Mouse (Mus musculus): ENCODE results near the gene Cacna2d2. TPM values are rescaled to one million over a fixed set of nuclear protein-coding genes. Genes with fewer than 3 reads are reported as not detected.

The Cacna2d2 gene
- polyA plus RNA-seq, 1 experiment from 2014 or later = 1.3 TPM

- 82% methylated on average over 5 of the region's 5 CpGs for WGBS
- Histone ChIP-seq H3K36me3 (ENCODE audit: control insufficient read depth, insufficient read depth, low read length) (peaks cover 9% of the 10 kb centered on the region), H3K27me3 (ENCODE audit: control insufficient read depth, insufficient read depth, low read length) (peaks cover 26% of the 10 kb centered on the region), H3K4me2 (no peak overlapping the region), H3K9me3 (ENCODE audit: control insufficient read depth, low read length) (no peaks in the 10 kb centered on the region), H3K9ac (ENCODE audit: low read length) (no peak overlapping the region), H3K4me3 (ENCODE audit: low read depth, low read length) (no peak overlapping the region), H3K4me1 (ENCODE audit: control insufficient read depth, insufficient read depth, low read length) (peaks cover 25% of the 10 kb centered on the region), H3K27ac (ENCODE audit: low read depth, low read length) (no peak overlapping the region)
- ATAC-seq (ENCODE audit: low FRiP score) = no peak
- no peak for DNase-seq (ENCODE audit: low spot score, missing footprints)
Measured at GRCm38 (mm10) chr9:107547957-107548356, 148.5 kb downstream of the Cacna2d2 start.

GRCm38 (mm10) chr9:107548820-107549219 lies 149.4 kb downstream of the Cacna2d2 start:
- Histone ChIP-seq H3K36me3 (ENCODE audit: control insufficient read depth, insufficient read depth, low read length) (peaks cover 9% of the 10 kb centered on the region), H3K4me2 (no peak overlapping the region), H3K4me1 (ENCODE audit: control insufficient read depth, insufficient read depth, low read length) (peaks cover 31% of the 10 kb centered on the region), H3K4me3 (ENCODE audit: low read depth, low read length) (no peak overlapping the region), H3K27me3 (ENCODE audit: control insufficient read depth, insufficient read depth, low read length) (peaks cover 28% of the 10 kb centered on the region), H3K9me3 (ENCODE audit: control insufficient read depth, low read length) (no peaks in the 10 kb centered on the region), H3K9ac (ENCODE audit: low read length) (no peak overlapping the region), H3K27ac (ENCODE audit: low read depth, low read length) (no peak overlapping the region)
- WGBS = 92% methylated on average over 9 of the region's 10 CpGs
- ATAC-seq (ENCODE audit: low FRiP score) (no peak), DNase-seq (ENCODE audit: low spot score, missing footprints) (no peak)

- Histone ChIP-seq H3K9ac (ENCODE audit: low read length) (no peak overlapping the region), H3K4me3 (ENCODE audit: low read depth, low read length) (no peak overlapping the region), H3K4me2 (no peak overlapping the region), H3K9me3 (ENCODE audit: control insufficient read depth, low read length) (no peaks in the 10 kb centered on the region), H3K27me3 (ENCODE audit: control insufficient read depth, insufficient read depth, low read length) (peaks cover 28% of the 10 kb centered on the region), H3K4me1 (ENCODE audit: control insufficient read depth, insufficient read depth, low read length) (peaks cover 32% of the 10 kb centered on the region), H3K36me3 (ENCODE audit: control insufficient read depth, insufficient read depth, low read length) (peaks cover 4% of the 10 kb centered on the region; the same call in 1 of the 2 replicates), H3K27ac (ENCODE audit: low read depth, low read length) (no peak overlapping the region)
- WGBS = 87% methylated on average over 20 of the region's 20 CpGs
- ATAC-seq (ENCODE audit: low FRiP score) (no peak), DNase-seq (ENCODE audit: low spot score, missing footprints) (no peak)
Measured at GRCm38 (mm10) chr9:107549297-107550074, 150.1 kb downstream of the Cacna2d2 start.

- Histone ChIP-seq H3K4me3 (ENCODE audit: low read depth, low read length) (peak overlapping the region; percentile 34; the same call in 1 of the 2 replicates), H3K9ac (ENCODE audit: low read length) (no peak overlapping the region), H3K9me3 (ENCODE audit: control insufficient read depth, low read length) (no peaks in the 10 kb centered on the region), H3K36me3 (ENCODE audit: control insufficient read depth, insufficient read depth, low read length) (no peaks in the 10 kb centered on the region), H3K4me1 (ENCODE audit: control insufficient read depth, insufficient read depth, low read length) (peaks cover 34% of the 10 kb centered on the region), H3K27me3 (ENCODE audit: control insufficient read depth, insufficient read depth, low read length) (peaks cover 28% of the 10 kb centered on the region), H3K4me2 (peak overlapping the region; percentile 70), H3K27ac (ENCODE audit: low read depth, low read length) (no peak overlapping the region)
- no peak for ATAC-seq (ENCODE audit: low FRiP score)
- peak; percentile 91 for DNase-seq (ENCODE audit: low spot score, missing footprints)
- 25% methylated on average over 23 of the region's 23 CpGs for WGBS
Measured at GRCm38 (mm10) chr9:107550491-107551116, 151.2 kb downstream of the Cacna2d2 start.

GRCm38 (mm10) chr9:107551117-107551889 lies 151.9 kb downstream of the Cacna2d2 start, which contains the start of gene Rassf1:
Gene Rassf1 (plus strand): TSS chr9:107551555.
- H3K36me3 ChIP-seq (ENCODE audit: control insufficient read depth, insufficient read depth, low read length) = no peaks in the 10 kb centered on the region
- H3K27me3 ChIP-seq (ENCODE audit: control insufficient read depth, insufficient read depth, low read length) = peaks cover 28% of the 10 kb centered on the region
- H3K9me3 ChIP-seq (ENCODE audit: control insufficient read depth, low read length) = no peaks in the 10 kb centered on the region
- under 1% methylated on average over 63 of the region's 63 CpGs for WGBS
- no peak for ATAC-seq (ENCODE audit: low FRiP score)
- peak within 1 kb of the TSS; percentile 34 for H3K4me3 ChIP-seq (ENCODE audit: low read depth, low read length)
- DNase-seq (ENCODE audit: low spot score, missing footprints) = peak; percentile 94
- peak within 1 kb of the TSS; percentile 59 for H3K9ac ChIP-seq (ENCODE audit: low read length)
- peak within 1 kb of the TSS; percentile 70 for H3K4me2 ChIP-seq
- H3K27ac ChIP-seq (ENCODE audit: low read depth, low read length) = no peak within 1 kb of the TSS
- peaks cover 41% of the 10 kb centered on the region for H3K4me1 ChIP-seq (ENCODE audit: control insufficient read depth, insufficient read depth, low read length)

GRCm38 (mm10) chr9:107551890-107552355 lies 152.5 kb downstream of the Cacna2d2 start:
- DNase-seq (ENCODE audit: low spot score, missing footprints) (no peak), ATAC-seq (ENCODE audit: low FRiP score) (no peak)
- Histone ChIP-seq H3K36me3 (ENCODE audit: control insufficient read depth, insufficient read depth, low read length) (no peaks in the 10 kb centered on the region), H3K27ac (ENCODE audit: low read depth, low read length) (no peak overlapping the region), H3K27me3 (ENCODE audit: control insufficient read depth, insufficient read depth, low read length) (peaks cover 28% of the 10 kb centered on the region), H3K4me1 (ENCODE audit: control insufficient read depth, insufficient read depth, low read length) (peaks cover 35% of the 10 kb centered on the region), H3K9ac (ENCODE audit: low read length) (peak overlapping the region; percentile 59), H3K4me2 (peak overlapping the region; percentile 70), H3K9me3 (ENCODE audit: control insufficient read depth, low read length) (no peaks in the 10 kb centered on the region), H3K4me3 (ENCODE audit: low read depth, low read length) (peak overlapping the region; percentile 34)
- WGBS = 3% methylated on average over 8 of the region's 8 CpGs

- WGBS = 81% methylated on average over 5 of the region's 5 CpGs
- ATAC-seq (ENCODE audit: low FRiP score) = no peak
- Histone ChIP-seq H3K27me3 (ENCODE audit: control insufficient read depth, insufficient read depth, low read length) (peaks cover 28% of the 10 kb centered on the region), H3K36me3 (ENCODE audit: control insufficient read depth, insufficient read depth, low read length) (no peaks in the 10 kb centered on the region), H3K4me3 (ENCODE audit: low read depth, low read length) (no peak overlapping the region), H3K9me3 (ENCODE audit: control insufficient read depth, low read length) (no peaks in the 10 kb centered on the region), H3K27ac (ENCODE audit: low read depth, low read length) (no peak overlapping the region), H3K9ac (ENCODE audit: low read length) (no peak overlapping the region), H3K4me2 (no peak overlapping the region), H3K4me1 (ENCODE audit: control insufficient read depth, insufficient read depth, low read length) (peaks cover 27% of the 10 kb centered on the region)
- no peak for DNase-seq (ENCODE audit: low spot score, missing footprints)
Measured at GRCm38 (mm10) chr9:107552690-107553393, 153.4 kb downstream of the Cacna2d2 start.

- DNase-seq (ENCODE audit: low spot score, missing footprints) = no peak
- 7% methylated on average over 37 of the region's 37 CpGs for WGBS
- peak; percentile 75 for ATAC-seq (ENCODE audit: low FRiP score)
- H3K36me3 ChIP-seq (ENCODE audit: control insufficient read depth, insufficient read depth, low read length) = peaks cover 3% of the 10 kb centered on the region; the same call in 1 of the 2 replicates
- peak overlapping the region; percentile 93 for H3K4me2 ChIP-seq
- peak overlapping the region; percentile 68 for H3K9ac ChIP-seq (ENCODE audit: low read length)
- peak overlapping the region; percentile 51; the same call in 1 of the 2 replicates for H3K27ac ChIP-seq (ENCODE audit: low read depth, low read length)
- peaks cover 27% of the 10 kb centered on the region for H3K4me1 ChIP-seq (ENCODE audit: control insufficient read depth, insufficient read depth, low read length)
- H3K27me3 ChIP-seq (ENCODE audit: control insufficient read depth, insufficient read depth, low read length) = peaks cover 28% of the 10 kb centered on the region
- H3K4me3 ChIP-seq (ENCODE audit: low read depth, low read length) = peak overlapping the region; percentile 61
- H3K9me3 ChIP-seq (ENCODE audit: control insufficient read depth, low read length) = no peaks in the 10 kb centered on the region
Measured at GRCm38 (mm10) chr9:107553541-107554318, 154.3 kb downstream of the Cacna2d2 start.

Measured in midbrain, embryonic 11.5 days (tissue).